Mouse (Mus musculus) CD4-positive, CD25-positive, alpha-beta regulatory T cell (primary cell): ENCODE results near the gene Syde1. TPM values are rescaled to one million over a fixed set of nuclear protein-coding genes. Genes with fewer than 3 reads are reported as not detected.

Source experiments
- polyA plus RNA-seq: library from polyadenylated mRNA; unstranded; fragments of 100-300 nt; shearing (Covaris generic); gene quantifications from one replicate; pipeline ENCODE4 v1.2.1, GENCODE M21; 2017

The Syde1 gene
- 1.9 TPM for polyA plus RNA-seq

DNA sequence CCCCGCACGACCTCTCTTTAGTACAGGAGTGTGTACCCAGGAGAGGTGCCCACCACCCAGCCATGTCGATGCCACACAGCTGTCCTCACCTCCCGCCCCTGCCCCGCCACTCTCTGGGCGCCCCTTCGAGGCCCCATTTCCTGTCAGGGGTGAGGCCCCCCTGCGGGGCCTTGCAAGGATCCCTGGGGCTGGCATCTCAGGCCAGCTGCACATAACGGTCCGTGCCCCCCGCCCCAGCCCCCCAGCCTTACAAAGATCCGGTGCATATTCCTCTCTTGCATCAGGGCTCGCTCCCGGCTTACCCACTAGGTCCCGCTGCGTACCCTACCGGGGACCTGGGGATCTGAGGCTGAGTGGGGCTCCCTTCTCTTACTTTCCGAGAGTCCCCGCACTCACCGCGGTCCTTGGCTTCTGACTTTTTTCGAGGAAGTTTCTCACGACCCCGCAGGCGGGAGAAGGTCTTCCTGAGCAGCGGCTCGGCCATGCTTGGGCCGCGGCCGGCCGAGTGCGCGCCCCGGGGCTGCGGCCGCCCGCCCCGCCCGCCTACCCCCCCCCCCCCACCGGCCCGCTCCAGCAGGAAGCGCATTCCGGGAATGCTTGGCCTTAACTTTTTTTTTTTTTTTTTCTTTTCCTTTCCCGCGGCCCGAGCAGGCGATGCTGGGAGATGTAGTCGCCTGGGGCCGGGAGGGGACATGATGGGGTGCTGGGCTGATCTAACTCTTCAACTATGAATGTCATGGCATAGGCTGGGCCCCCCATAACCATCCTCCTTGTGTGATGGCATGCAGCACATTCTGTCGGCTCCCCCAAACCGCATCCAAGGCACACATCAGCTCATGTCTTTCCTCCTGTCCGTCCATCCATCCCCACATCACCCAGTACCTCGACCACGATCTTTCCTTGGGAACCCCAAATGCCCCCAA lies at the start of gene Syde1:
Gene Syde1 (minus strand): TSS at position 559 of the 923 bp plus-strand sequence.

DNA sequence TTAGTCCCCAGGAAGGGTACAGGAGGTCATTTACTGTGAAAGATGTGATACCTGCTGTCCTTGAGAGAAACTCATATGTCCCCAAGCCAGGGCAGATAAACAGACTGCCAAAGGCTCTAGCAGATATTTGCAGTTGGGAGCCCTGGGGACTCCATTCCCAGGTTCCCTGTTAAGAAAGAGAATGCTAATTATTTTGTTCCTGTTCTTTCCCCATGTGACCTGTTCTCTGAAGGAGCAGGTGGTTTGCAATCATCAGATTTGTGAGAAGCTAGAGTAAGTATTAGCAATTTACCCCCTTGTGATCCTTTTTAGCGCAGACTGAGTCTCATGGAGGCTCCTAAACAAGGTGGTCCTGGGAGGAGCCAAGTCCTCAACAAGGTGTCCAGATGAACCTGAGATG lies 26.2 kb upstream of the Syde1 start, which contains the start of gene Olfr1357:
Gene Olfr1357 (minus strand): TSS at position 101 of the 400 bp plus-strand sequence.

GRCm38 (mm10) chr10:78574250-78575104 lies 17.3 kb downstream of the Syde1 start, which contains the start of gene Ilvbl:
TSS of gene Ilvbl (plus strand) at chr10:78574346.

Other genes starting within 250 kb of the Syde1 start
- gene Agpat3, start 239.5 kb downstream of the Syde1 start, polyA plus RNA-seq = 219 TPM
- gene Rrp1, start 178.9 kb downstream of the Syde1 start, polyA plus RNA-seq = 319 TPM
- gene Cstb, start 166.3 kb downstream of the Syde1 start, polyA plus RNA-seq = 122 TPM
- 12.4 TPM for gene Pdxk, start 127.0 kb downstream of the Syde1 start, polyA plus RNA-seq
- not detected for gene Olfr1358, start 74.5 kb downstream of the Syde1 start, polyA plus RNA-seq
- 107 TPM for gene Ilvbl, start 17.6 kb downstream of the Syde1 start, polyA plus RNA-seq
- not detected for gene Olfr1357, start 26.1 kb upstream of the Syde1 start, polyA plus RNA-seq
- not detected for gene Casp14, start 126.3 kb upstream of the Syde1 start, polyA plus RNA-seq
- gene Ccdc105, start 161.1 kb upstream of the Syde1 start, polyA plus RNA-seq = not detected
- gene Slc1a6, start 188.5 kb upstream of the Syde1 start, polyA plus RNA-seq = not detected